Mouse (Mus musculus): Measurements from ENCODE around the gene Rnf157. TPM values are rescaled to one million over a fixed set of nuclear protein-coding genes. Genes with fewer than 3 reads are reported as not detected.

Gene Rnf157
- polyA plus RNA-seq, 1 experiment, result 23.2 TPM

- H3K4me3 ChIP-seq (ENCODE audit: insufficient read depth, low read length), result no peak overlapping the region
- no peak overlapping the region for H3K27ac ChIP-seq (ENCODE audit: insufficient read depth, low read length)
- H3K4me1 ChIP-seq (ENCODE audit: control insufficient read depth, insufficient read depth, low read length), result no peaks in the 10 kb centered on the region
- TF ChIP-seq POLR2A (IDR thresholded peaks at IDR 0.05; ENCODE audit: low read depth, low read length) (no peak), CTCF (IDR thresholded peaks at IDR 0.05; ENCODE audit: borderline replicate concordance, insufficient read depth, low read length) (no peak)
Measured at GRCm38 (mm10) chr11:116409008-116409407, 3.8 kb downstream of the Rnf157 start.

- H3K27ac ChIP-seq (ENCODE audit: insufficient read depth, low read length), result no peak overlapping the region
- H3K4me1 ChIP-seq (ENCODE audit: control insufficient read depth, insufficient read depth, low read length), result no peaks in the 10 kb centered on the region
- no peak for TF ChIP-seq POLR2A (IDR thresholded peaks at IDR 0.05; ENCODE audit: low read depth, low read length)
- no peak for TF ChIP-seq CTCF (IDR thresholded peaks at IDR 0.05; ENCODE audit: borderline replicate concordance, insufficient read depth, low read length)
- no peak overlapping the region for H3K4me3 ChIP-seq (ENCODE audit: insufficient read depth, low read length)
Measured at GRCm38 (mm10) chr11:116406231-116406728, 6.6 kb downstream of the Rnf157 start.

- TF ChIP-seq POLR2A (IDR thresholded peaks at IDR 0.05; ENCODE audit: low read depth, low read length), result no peak
- no peak for TF ChIP-seq CTCF (IDR thresholded peaks at IDR 0.05; ENCODE audit: borderline replicate concordance, insufficient read depth, low read length)
- Histone ChIP-seq H3K4me1 (ENCODE audit: control insufficient read depth, insufficient read depth, low read length) (no peaks in the 10 kb centered on the region), H3K27ac (ENCODE audit: insufficient read depth, low read length) (no peak overlapping the region), H3K4me3 (ENCODE audit: insufficient read depth, low read length) (no peak overlapping the region)
Measured at GRCm38 (mm10) chr11:116405601-116406000, 7.2 kb downstream of the Rnf157 start.

GRCm38 (mm10) chr11:116400560-116400959 is 12.3 kb downstream of the Rnf157 start:
- H3K4me1 ChIP-seq (ENCODE audit: control insufficient read depth, insufficient read depth, low read length), result no peaks in the 10 kb centered on the region
- H3K4me3 ChIP-seq (ENCODE audit: insufficient read depth, low read length), result no peak overlapping the region
- H3K27ac ChIP-seq (ENCODE audit: insufficient read depth, low read length), result no peak overlapping the region
- TF ChIP-seq CTCF (IDR thresholded peaks at IDR 0.05; ENCODE audit: borderline replicate concordance, insufficient read depth, low read length) (no peak), POLR2A (IDR thresholded peaks at IDR 0.05; ENCODE audit: low read depth, low read length) (no peak)

GRCm38 (mm10) chr11:116398348-116398677 is 14.5 kb downstream of the Rnf157 start:
- no peak for TF ChIP-seq POLR2A (IDR thresholded peaks at IDR 0.05; ENCODE audit: low read depth, low read length)
- TF ChIP-seq CTCF (IDR thresholded peaks at IDR 0.05; ENCODE audit: borderline replicate concordance, insufficient read depth, low read length), result no peak
- Histone ChIP-seq H3K4me1 (ENCODE audit: control insufficient read depth, insufficient read depth, low read length) (no peaks in the 10 kb centered on the region), H3K4me3 (ENCODE audit: insufficient read depth, low read length) (no peak overlapping the region), H3K27ac (ENCODE audit: insufficient read depth, low read length) (no peak overlapping the region)

- no peak for TF ChIP-seq POLR2A (IDR thresholded peaks at IDR 0.05; ENCODE audit: low read depth, low read length)
- TF ChIP-seq CTCF (IDR thresholded peaks at IDR 0.05; ENCODE audit: borderline replicate concordance, insufficient read depth, low read length), result no peak
- H3K27ac ChIP-seq (ENCODE audit: insufficient read depth, low read length), result no peak overlapping the region
- H3K4me1 ChIP-seq (ENCODE audit: control insufficient read depth, insufficient read depth, low read length), result no peaks in the 10 kb centered on the region
Measured at GRCm38 (mm10) chr11:116397517-116398347, 15.1 kb downstream of the Rnf157 start.

GRCm38 (mm10) chr11:116396934-116397330 is 15.9 kb downstream of the Rnf157 start:
- Histone ChIP-seq H3K27ac (ENCODE audit: insufficient read depth, low read length) (no peak overlapping the region), H3K4me1 (ENCODE audit: control insufficient read depth, insufficient read depth, low read length) (no peaks in the 10 kb centered on the region), H3K4me3 (ENCODE audit: insufficient read depth, low read length) (no peak overlapping the region)
- TF ChIP-seq POLR2A (IDR thresholded peaks at IDR 0.05; ENCODE audit: low read depth, low read length), result no peak

More at GRCm38 (mm10) chr11:116397517-116398347, 15.1 kb downstream of the Rnf157 start:
- no peak overlapping the region for H3K4me3 ChIP-seq (ENCODE audit: insufficient read depth, low read length)

GRCm38 (mm10) chr11:116396276-116396933 is 16.4 kb downstream of the Rnf157 start:
- TF ChIP-seq CTCF (IDR thresholded peaks at IDR 0.05; ENCODE audit: borderline replicate concordance, insufficient read depth, low read length) (no peak), POLR2A (IDR thresholded peaks at IDR 0.05; ENCODE audit: low read depth, low read length) (no peak)
- no peak overlapping the region for H3K27ac ChIP-seq (ENCODE audit: insufficient read depth, low read length)
- no peak overlapping the region for H3K4me3 ChIP-seq (ENCODE audit: insufficient read depth, low read length)
- no peaks in the 10 kb centered on the region for H3K4me1 ChIP-seq (ENCODE audit: control insufficient read depth, insufficient read depth, low read length)

- H3K4me3 ChIP-seq (ENCODE audit: insufficient read depth, low read length), result no peak overlapping the region
- TF ChIP-seq POLR2A (IDR thresholded peaks at IDR 0.05; ENCODE audit: low read depth, low read length), result no peak
- TF ChIP-seq CTCF (IDR thresholded peaks at IDR 0.05; ENCODE audit: borderline replicate concordance, insufficient read depth, low read length), result no peak
- H3K4me1 ChIP-seq (ENCODE audit: control insufficient read depth, insufficient read depth, low read length), result no peaks in the 10 kb centered on the region
- H3K27ac ChIP-seq (ENCODE audit: insufficient read depth, low read length), result no peak overlapping the region
Measured at GRCm38 (mm10) chr11:116394769-116395168, 18.1 kb downstream of the Rnf157 start.
